Mouse (Mus musculus) MEL-GATA-1-ER (cell line): ENCODE results near the gene Kcnab1.

Source experiments
- DNase-seq: peaks from one replicate; pipeline ENCODE4 v3.0.0-alpha.2; 2012; ENCODE audit warnings: low read depth; ENCODE audit errors: extremely low read depth

Gene Kcnab1

DNA sequence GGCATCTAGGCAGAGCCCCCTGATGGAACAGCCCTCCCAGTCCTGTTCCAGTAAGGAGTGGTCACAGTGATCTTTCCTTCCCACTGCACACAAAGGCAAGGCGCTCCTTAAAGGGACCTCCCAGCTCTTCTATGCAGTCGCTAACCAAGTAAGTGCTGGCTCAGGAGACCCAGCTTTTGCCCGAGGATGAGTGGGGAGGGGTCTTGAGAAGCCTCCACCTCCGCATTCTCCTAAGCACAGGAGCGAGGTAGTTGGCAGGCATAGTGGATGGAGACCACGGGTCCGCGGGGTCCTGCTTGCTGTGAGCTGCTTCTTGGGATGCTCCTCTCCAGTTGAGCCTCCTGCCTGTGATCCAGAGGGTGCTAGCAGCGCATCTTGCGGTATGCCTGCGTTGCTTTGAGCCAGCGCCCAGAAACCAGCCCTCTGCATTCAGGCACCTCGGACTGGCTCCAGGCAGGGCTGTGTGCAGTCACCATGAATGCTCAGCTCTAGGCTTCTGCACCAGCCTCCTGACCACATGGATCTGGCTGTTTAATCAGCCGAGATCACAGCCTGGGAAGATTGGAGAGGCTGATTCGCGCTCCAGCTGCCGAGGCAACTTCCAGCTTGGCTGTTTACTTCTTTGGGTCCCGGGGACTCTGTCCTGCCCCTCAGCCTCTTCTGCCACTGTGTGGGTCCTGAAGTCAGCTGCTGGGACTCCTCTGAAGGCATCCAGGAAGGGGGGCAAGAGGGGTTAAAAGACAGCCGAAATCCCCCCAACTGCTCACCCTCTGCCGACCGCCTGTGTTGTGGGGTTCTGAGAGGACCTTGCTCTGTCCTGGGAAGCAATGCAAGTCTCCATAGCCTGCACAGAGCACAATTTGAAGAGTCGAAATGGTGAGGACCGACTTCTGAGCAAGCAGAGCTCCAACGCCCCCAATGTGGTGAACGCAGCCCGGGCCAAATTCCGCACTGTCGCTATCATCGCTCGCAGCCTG lies at the start of gene Kcnab1:
Gene Kcnab1 (plus strand): TSS at position 440 of the 977 bp plus-strand sequence.
- DNase-seq = no peak

DNA sequence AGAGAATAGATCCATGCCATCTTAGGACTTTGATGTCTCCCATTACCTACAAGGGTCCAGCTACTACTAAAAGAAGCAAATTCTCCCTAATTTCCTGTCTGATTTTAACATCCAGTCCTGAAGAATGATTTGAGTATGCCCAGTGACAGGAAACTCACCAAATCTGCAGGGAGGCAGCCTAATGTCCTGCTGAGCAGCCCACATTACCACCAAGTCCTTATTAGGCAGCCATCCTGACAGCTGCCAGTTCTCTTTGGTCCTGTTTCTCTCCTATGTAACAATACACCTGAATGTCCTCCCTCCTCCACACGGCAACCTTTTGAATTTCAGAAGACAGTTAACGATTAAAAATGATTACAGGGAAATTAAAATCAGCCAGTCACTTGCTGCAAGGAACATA lies 20.9 kb upstream of the Kcnab1 start:
- DNase-seq = no peak

DNA sequence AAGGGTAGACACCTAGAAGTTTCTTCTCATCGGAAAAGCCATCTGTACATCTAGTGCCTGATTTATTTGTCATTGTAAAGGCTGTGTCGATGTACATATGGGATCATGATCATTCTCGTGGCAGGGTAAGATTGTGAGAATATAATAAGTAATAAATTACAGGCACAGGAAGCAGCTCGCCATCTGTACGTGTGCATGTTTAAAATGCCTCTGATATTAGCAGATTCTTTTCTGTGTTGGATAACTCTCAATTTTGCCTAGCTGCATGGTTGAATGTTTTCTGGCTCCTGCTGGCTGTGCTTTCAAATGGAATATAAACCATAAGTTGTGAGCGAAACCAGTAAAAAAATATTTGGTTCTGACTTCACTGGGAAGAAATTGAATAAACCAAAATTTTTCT lies 5.1 kb upstream of the Kcnab1 start:
- DNase-seq = no peak

DNA sequence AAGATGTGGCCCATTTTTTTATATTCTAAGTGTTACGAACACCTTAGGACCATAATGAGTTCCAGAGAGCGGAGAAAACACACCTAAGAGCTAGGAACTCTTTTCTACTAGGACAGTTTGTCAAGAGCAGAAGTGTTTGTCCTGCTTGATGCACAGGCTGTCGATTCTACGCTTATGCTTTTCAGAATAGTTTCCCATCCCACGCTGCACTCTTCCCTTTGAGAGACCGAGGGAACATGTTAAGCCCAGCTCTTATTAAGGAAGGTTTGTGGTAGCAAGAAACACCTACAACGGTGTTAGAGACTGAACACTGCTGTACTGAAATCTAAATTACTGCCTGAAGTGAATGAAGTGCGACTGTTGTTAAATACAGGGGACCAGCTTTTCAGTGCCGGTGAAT lies 1.0 kb downstream of the Kcnab1 start:
- DNase-seq = no peak

DNA sequence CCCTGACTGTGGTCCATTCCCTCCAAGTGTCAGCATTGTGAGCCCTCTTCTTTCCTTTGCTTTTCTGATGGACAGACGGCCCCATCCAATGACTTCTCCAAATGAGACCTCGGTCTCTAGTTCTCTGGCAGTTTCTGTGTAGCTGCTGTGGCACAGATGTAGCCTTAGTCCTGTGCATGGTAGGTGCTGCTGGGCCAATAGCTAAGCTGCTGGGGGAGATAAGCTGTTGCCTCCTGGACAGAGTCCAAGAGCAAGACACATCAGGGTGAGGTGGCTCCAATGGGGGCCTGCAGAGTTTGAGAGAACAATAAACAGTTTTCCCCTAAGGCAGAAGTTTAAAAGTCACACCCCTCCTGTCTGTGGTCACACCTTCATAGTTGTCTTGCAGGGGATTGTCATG lies 2.0 kb downstream of the Kcnab1 start:
- no peak for DNase-seq

DNA sequence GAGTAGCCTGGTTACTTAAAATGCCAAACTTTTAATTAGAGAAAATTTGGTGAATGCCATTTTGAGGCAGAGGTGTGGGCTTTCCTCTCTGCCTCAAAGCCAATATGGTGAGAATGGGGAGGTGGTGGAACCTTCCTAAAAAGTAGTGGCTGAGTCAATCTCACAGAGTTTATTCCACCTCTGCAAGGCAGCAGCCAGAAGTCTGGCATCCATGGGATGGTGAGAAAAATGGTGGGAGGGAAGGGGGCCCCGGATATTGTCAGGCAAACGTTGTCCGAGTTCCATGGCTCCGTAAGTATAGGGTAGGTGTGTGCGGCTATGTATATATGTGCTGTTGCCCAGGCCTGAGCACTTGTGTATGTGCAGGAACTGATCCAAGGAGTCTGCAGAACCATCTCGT lies 6.0 kb downstream of the Kcnab1 start:
- DNase-seq = no peak

DNA sequence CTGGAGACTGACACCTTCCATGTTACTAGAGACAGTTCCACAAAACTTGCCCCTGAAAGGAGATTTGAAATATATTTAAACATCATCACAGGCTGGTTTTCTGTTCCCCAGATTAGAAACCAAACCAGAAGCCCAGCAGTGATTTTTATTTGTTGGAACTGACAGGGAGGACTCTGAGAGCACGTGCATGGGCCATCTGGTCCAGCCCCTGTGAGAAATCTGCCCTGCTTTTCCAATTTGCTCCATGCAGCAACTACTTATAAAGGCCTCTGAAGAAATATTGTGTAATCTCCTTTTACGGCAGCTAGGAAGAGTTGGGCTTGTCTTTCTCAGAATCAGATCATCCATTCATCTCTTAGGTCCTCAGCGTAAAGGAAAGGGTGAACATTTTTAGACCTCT lies 7.8 kb downstream of the Kcnab1 start:
- DNase-seq = no peak

DNA sequence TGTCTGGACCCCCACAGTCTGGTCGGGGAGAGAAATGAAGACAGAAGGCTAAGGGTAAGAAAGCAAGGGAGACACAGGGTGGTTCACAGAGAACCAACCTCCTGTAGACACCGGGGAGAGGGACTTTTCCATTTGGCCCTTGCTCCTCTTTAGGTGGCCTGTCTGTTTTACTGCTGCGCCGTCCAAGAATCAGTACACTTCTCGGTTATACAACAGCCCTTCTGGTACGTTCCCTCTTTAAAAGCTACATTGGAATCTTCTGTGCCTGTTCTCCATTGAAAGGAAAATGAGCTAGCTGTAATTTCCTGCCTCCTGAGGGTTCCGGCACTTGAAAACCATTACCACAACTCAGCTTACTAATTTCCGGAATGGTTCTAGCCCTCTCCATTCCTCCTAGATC lies 8.2 kb downstream of the Kcnab1 start:
- no peak for DNase-seq

DNA sequence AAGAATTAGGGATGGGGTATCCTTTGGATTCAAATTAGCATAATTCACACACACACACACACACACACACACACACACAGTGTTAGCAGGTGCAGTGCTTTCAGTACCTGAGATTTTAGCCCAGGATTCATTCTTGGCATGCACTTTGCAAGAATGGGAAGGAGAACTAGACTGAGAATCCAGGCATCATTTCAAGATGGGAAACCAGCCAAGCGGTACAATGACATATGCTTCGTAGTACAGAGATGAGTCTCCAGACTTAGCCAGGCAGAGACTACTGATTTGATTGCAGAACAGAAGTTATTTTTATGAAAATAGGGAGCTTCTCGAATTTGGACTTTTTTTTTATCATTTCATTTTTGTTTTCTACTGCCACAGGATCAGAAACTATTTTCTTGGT lies 15.8 kb downstream of the Kcnab1 start:
- DNase-seq = no peak

DNA sequence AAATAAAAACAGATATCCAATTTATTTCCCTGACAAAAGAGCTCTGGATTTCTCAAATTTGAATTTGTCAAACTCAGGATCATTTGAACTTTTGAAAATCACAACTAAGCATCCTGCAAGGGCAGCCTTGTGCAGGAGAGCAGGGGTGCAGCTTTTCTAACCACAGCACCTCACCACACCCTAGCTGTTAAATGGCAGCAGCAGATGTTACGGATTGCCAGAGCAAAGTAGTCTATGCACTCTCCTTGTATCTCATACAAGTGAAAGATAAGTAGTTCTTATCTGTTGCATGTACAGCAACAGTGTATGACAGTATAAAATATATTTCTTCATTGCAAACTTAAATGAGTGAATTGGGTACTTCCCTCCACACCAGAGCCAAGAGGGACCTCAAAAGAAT lies 20.4 kb downstream of the Kcnab1 start:
- no peak for DNase-seq

DNA sequence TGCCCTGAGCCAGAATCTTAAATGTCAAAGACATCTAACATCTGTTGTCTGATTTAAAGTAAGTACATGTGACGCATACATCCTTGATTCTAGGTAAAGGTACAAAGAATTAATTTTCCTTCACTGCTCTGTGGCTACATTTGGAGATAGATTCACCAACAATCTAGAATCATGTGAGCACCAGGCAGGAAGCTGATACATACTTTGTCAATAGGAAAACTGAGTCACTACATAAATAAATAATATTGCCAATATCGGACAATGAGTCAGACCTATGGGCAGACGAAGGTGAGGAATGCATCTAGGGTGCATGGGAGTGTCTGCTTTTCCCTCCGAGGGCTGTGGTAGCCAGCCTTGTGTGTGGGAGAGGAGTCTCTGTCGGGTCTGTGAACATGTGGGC lies 25.7 kb downstream of the Kcnab1 start:
- DNase-seq = no peak

DNA sequence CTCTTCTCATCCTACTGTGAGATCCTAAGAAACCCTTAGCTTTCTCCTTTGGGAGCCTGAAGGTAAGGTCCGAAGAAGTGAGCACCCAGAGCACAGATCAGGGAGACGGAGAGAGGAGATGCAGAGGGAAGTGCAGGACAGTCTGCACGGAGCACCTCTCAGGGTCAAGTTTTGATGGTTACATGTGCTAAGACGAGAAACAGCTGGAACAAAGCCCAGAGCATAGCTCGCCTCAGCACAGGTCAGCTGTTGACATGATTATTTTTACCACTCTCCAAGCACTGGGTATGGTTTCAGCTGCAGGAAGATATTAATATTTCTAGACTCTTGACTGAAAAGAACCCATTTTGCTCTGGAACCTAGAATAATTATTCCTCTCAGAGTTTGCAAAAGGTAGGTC lies 27.7 kb downstream of the Kcnab1 start:
- no peak for DNase-seq

DNA sequence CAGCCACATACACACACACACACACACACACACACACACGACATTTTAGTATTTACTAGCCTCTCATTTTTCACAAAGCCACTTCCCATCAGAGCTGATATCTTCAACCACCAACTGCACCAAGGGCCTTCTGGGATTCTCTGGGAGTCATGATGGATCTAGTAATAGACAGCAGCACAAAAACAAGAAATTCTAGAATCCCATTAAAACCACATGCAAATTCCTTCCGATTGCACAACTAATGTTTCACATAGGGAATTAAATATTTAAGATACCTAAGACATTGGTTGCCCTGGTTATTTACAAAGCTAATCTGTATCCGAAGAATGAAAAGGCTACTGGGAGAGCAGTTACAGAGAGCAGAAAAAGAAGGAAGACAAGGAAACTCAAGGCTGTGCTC lies 29.6 kb downstream of the Kcnab1 start:
- DNase-seq = no peak

DNA sequence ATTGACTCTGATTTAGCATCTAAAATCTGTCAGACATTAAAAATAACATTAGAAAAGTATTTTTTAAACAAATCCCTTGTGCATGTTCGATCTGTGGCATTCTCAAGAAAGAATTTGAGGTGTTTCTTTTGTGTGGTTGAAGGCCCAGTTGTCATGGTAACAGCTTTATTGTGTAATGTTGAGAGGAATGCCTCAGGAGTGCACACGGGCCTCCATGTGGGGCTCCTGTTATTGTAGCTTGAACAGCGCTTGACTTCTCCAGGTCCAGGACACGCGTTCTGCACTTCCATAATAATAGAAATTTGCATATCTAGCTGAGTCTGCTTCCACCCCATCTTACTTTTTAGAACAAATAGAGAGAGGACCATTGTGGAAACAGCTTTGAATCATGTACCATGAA lies 36.0 kb downstream of the Kcnab1 start:
- no peak for DNase-seq

DNA sequence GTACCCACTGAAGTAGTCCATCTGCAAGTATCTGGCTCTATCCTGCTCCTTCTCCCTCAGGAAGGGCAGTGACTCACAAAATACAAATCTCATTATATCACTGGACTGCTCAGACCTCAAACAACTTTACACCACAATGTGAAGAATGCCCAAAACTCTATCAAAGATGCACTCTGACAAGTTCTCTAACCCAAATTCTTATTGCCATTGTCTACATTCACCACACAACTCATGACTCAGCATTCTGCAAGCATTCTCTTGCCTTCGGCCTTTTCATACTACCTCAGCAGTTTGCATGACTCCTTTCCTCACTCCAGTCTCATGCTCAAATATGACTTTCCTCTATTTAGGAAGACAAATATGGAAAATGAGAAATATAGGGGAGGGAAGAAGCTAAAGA lies 42.6 kb downstream of the Kcnab1 start:
- no peak for DNase-seq

DNA sequence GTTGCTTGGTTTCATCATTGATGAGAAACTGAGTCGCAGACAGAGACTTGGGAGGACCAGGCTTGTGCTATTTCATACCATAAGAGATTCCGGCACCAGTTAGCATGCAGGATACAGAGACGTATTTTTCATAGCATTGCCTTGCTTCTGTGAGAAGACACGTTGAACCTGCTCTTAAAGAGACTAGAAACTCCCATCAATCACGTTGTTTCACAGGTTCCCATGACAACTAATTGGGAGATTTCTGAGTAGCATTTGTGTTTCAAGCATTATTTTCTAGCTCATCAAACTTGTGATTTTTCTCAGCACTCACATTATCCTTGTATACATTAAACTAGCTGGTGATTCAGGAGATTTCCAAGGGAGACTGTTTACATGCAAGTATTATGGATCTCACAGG lies 63.8 kb downstream of the Kcnab1 start:
- DNase-seq = no peak

DNA sequence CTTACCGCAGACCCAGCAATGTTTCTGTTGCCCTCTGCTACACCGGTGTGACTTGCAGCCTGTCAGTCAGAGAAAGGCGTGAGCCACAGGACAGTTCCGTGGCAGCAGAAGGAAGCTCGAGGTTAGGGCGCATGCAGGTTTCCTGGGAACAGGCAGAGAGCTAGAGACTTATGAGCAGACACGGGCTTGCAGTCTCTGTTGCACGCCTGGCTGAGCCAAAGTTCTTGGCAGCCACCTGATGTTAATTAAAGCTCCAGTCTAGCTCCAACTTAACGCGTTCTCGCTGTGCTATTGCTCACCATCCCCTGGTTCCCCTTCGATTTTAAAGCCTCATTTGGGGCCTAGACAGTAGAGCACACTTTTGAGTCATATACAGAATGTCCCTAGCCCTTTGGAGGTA lies 65.4 kb downstream of the Kcnab1 start:
- DNase-seq = no peak

DNA sequence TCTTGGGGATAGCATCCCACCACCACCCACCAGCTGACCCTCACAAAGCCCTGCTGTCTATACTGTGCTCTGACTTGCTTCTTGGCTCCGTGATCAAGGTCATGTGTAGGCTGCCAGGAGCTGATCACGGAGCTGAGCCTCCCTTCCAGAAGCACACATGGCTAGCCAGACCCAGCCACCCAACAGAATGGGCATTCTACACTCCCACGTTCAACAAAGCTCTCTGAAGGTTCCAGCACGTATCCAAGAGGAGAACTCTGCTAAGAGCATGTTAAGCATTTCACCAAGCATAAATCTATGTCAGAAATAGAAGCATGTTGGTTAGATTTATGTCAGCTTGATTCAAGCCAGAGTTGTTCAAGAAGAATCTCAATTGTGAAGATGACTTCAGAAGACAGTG lies 66.6 kb downstream of the Kcnab1 start:
- DNase-seq = no peak

DNA sequence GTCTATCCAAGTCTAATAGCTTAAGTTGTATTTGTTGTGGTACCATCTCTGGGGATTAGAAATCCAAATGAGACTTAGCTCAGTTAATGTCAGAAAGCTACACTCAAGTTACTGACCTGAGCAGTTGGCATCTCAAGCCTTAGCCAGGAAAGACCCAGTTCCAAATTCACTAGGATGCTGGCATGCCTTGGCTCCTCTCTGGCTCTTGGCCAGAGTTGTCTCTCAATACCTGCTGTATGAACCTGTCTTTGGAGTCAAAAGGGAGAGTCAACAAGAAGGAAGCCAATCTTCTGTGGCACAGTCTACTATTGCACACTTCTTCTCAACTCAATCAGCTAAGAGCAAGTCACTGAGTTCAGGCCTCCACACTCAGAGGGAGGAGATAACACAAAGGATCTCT lies 67.7 kb downstream of the Kcnab1 start:
- no peak for DNase-seq

DNA sequence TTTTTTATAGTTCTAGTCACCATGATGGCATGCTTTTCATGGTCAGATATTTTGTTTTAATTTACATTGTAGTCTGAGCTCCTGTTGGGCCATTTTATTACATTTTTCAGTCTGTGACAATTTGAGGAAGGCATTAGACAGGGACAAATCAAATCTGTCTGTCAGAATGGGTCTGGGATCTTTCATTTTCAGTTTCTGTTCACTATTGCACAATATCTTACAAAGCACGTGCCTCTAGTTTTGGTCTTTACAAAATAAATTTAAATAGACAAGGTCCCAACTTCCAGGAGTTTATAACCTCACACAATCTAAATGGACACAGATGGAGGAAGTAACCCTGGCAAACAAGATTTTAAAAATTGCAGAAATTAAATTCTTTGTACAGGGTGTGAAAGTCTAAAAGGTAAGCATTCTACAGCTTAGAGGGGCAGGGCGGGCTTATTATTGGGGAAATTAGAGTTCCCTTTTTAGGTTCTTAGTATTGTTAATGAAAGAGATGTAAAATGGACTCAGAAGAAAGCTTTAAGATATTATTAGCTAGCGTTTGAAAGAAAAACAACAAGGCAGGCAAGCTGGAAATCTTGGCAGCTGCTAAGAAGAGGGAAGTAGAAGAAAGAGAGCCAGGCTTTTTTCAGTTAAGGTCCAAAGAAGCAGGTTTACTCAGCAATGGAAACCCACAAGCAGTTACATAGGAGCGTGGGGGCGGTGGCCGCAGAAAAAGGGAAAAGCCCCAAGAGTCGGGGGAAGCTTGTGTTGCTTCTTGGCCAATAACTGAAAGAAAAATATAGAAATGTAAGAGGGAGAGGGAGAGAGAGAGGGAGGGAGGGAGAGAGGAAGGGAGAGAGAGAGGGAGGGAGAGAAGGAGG lies 78.9 kb downstream of the Kcnab1 start:
- DNase-seq = no peak

DNA sequence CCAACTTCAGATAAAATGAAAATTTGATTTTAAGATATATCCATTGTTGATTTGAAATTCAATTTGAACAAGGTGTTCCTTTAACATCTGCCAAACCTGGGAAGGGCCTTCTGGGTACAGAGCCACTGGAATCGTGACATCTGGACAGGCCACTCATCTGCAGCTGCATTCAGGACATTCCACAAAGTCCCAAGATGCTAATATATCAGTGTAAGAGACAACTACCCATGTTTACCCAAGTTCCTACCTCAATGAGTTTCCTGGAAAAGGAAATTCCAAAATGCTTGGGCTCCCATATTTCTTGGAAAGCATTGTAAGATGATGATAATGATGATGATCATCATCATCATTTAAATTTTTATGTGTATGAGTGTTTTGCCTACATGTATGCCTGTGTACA lies 91.4 kb downstream of the Kcnab1 start:
- no peak for DNase-seq

DNA sequence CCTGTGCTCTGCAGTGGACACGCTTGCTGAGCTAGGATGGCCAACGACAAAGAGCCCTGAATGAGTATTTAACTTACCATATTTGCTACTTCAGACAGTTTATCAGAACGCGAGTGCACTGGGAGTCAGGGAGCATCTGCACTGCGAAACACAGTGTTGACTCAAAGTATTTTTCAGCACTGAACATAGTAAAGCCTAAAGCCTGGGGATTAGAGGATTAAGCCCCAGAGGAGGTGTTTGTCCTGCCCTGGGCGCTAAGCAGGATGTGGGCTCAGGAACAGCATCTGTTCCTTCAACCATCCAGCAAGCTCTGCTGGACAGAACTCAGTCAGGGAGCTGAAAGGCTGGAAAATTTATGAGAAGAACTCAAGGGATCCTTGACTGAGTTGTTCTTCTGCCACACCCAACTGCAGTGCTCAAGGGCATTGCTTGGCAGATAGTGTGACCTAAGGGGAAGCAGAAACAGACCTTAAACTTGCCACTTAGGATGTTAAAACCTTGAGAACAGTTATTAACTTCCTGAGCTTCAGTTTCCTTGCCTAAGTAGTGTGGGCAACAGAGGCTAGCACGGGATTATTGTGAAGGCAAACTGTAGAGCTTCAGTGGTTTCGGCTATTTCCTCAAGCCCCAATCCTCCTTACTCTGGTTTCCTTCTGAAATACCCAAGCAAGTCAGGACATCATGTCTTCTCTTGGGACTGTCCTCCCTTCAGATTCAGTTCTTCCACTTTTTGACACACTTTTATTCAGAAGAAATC lies 94.4 kb downstream of the Kcnab1 start:
- no peak for DNase-seq
